Mouse (Mus musculus) layer of hippocampus, adult 8-10 months (tissue): Measurements from ENCODE around the gene Serbp1. TPM values are rescaled to one million over a fixed set of nuclear protein-coding genes. Genes with fewer than 3 reads are reported as not detected.
"Not testable (repeated sequence)": the region's sequence is repeated elsewhere in the genome, so short reads cannot be mapped to it uniquely, and the experiment has no call there.

Experiments
- DNase-seq, 2 experiments: peaks; one replicate each; pipeline ENCODE4 v3.0.0; 2022; ENCODE audit warnings: low spot score in 2 of 2
- total RNA-seq, 4 experiments: library from RNA; stranded (reverse); gene quantifications; 2 replicates each; pipeline ENCODE4 v1.2.4; 2022

The Serbp1 gene
- 100 to 1,000 TPM; 145 to 214 (median 181) TPM for total RNA-seq

DNA sequence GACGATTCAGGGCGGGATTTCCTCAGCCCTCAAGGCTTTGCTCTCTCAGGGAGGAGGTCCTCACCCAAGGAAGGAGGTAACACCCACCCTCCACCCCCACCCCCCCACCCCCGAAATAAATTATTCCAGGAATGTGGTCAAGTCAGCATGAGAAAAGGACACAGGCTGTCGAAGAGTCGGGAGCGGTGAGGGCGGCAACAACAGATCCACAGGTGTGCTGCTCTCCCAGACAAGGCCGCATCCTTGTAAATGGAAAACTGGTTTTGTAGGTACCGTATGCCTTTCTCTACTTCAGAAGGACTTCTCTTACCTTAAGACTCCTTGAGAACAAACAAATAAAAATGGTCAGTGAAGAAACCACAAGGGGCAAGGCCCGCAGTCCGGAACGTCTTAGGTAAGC, at the start of gene Serbp1:
Gene Serbp1, plus strand, starts transcription at position 200 of the 400 bp plus-strand sequence.
- no peak for DNase-seq

DNA sequence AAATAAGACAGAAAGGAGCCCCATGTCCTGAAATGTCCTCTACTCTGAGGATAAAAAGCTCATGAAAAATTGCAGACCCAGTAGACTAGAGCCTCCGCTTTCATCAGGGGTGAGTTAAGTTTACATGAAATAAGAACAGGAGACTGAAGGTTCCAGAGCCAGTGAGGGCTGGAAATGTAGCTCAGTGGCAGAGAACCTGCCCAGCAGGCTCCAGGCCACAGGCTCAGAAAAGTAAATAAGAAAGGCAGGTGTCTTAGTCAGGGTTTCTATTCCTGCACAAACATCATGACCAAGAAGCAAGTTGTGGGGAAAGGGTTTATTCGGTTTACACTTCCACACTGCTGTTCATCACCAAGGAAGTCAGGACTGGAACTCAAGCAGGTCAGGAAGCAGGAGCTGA, 44.4 kb upstream of the Serbp1 start:
- DNase-seq, result no peak

DNA sequence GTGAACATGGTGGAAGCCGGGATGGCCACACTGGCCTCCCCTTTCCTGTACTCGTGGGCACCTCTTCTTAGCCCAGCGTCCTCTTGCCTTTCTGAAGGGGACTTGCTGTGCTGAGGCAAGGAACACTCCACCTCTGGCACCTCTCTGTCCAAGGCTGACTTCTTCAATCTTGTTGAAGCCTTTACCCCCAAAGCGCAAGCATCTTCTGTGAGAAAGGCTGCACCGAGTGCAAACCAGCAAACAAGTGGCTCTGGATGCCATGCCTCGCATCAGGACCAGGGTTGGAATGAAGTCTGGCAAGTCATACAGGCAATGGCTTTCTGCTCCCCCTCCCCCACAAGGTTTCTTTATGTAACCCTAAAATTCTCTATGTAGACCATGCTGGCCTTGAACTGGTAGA, 43.4 kb upstream of the Serbp1 start:
- DNase-seq, result no peak

DNA sequence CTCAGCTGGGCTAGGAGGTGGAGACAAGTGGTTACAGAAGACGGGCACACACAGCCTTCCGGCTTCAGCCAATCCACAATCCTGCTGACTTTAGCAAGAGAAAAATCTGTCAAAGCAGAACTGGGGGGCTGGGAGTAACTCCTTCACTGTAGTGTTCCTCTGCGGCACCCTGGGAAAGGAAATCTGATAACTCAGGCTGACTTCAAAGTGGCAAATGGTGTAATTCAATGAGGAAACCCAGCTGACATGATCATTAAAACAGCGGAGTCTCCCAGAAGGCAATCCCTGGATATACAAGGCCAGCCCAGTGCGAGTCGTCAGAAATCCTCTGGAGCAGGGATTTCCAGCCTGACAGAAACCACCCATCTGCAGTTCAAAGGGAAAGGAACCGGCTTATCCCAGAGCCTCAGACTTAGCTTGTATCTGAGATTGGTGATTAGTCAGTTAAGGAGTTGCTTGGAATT, 42.8 kb upstream of the Serbp1 start:
- no peak for DNase-seq

DNA sequence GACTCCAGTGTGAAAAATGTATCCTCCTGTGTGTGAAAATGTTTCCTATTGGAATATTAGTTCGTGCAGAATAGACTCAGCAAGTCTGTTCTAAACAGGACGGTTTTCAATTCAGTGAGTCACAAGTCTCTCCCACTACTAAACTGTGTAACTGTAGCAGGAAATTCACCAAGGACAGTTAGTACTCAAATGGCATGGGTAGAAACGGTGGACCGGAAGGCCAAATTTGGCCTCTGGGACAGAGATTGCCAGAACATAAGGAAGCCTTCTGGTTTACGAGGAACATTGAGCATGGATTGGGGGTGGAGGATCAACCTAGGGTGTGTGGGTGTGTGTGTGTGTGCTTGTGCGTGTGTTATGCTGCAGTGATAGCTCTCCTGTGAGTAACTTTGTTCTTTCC, 41.2 kb upstream of the Serbp1 start:
- DNase-seq, result peak in 1 of 2 experiments; percentile 21

DNA sequence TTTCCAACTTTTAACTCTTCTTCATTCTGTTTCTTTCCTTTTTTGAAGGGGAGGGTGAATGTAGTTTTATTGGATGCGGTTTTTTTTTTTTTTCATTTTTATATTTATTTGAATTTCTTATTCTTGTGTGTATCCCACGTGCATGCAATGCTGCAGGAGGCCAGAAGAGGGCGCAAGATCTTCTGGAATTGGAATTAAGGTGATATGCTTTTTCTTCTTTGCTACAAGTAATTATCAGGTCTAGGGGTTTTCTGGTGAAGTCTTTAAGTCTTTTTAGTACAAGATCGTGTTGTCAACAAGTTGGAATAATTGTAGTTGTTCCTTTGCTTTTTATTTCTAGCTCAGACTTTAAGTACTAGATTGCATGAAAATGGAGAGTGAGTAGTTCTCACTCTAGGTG, 39.9 kb upstream of the Serbp1 start:
- DNase-seq, result peak in 1 of 2 experiments; percentile 20

DNA sequence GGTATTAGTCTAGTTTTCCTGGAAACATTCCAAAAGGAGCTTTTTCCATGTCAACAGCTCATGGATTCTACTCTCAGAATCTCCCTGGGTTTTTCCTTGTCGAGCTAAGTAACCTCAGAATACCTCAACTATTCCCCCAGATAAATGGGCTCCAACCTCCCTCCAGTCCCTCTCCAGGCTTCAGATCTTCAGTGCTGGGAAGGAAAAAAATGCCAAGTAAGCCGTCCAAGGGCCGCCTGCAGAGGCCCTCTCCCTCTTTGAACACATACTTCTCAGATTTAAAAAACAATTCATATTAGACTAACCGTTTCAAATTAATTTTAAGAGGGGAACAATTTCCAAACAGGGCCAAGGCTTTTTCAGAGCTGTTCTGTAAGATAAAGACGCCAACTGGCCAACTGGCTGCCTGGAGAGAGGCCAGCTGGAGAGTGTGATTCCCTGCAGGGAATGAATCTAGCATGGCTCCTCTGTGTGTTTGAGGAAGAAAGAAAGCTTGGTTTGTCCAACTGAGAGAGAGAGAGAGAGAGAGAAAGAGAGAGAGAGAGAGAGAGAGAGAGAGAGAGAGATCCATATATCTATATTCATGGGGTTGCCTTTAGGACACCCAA, 37.2 kb upstream of the Serbp1 start:
- peak in 1 of 2 experiments; percentile 46 for DNase-seq

DNA sequence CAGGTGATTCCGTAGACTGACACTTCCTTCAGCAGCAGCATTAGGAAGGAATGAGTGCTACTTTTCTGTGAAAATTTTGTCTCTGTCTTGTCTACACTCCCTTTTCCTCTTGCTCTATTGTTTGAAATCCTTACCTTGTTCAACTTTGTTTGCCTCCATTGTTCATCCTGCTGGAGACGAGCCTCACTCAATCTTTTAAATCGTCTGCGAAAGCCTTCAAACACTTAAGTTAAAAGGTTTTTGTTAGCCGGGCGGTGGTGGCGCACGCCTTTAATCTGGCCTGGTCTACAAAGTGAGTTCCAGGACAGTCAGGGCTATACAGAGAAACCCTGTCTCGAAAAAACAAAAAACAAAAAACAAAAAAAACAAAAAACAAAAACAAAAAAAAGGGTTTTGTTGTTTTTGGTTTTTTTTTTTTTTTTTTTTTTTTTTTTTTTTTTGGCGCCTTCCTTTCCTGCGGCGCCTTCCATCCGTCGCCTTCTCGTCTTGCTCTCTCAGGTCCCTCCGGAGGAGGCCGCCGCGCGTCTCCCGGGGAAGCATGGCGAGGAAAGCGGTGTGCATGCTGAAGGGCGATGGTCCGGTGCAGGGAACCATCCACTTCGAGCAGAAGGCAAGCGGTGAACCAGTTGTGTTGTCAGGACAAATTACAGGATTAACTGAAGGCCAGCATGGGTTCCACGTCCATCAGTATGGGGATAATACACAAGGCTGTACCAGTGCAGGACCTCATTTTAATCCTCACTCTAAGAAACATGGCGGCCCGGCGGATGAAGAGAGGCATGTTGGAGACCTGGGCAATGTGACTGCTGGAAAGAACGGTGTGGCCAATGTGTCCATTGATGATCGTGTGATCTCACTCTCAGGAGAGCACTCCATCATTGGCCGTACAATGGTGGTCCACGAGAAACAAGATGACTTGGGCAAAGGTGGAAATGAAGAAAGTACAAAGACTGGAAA, 32.6 kb upstream of the Serbp1 start:
- no peak for DNase-seq

DNA sequence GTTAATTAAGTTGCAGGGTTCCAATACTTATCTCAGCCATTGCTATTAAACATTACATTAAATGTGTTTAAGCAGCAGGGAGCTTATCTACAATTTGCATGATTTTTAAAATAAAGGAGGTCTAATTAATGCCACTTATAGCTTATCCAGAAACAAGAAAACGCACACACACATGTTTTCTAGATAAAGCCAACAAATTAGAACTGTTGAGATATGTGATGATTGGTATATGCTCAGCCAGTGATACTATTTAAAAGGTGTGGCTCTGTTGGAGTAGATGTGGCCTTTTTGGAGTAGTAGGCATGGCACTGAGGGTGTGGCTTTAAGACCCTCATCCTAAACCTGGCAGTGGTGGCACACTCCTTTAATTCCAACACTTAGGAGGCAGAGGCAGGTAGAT, 25.6 kb upstream of the Serbp1 start:
- DNase-seq, result no peak

DNA sequence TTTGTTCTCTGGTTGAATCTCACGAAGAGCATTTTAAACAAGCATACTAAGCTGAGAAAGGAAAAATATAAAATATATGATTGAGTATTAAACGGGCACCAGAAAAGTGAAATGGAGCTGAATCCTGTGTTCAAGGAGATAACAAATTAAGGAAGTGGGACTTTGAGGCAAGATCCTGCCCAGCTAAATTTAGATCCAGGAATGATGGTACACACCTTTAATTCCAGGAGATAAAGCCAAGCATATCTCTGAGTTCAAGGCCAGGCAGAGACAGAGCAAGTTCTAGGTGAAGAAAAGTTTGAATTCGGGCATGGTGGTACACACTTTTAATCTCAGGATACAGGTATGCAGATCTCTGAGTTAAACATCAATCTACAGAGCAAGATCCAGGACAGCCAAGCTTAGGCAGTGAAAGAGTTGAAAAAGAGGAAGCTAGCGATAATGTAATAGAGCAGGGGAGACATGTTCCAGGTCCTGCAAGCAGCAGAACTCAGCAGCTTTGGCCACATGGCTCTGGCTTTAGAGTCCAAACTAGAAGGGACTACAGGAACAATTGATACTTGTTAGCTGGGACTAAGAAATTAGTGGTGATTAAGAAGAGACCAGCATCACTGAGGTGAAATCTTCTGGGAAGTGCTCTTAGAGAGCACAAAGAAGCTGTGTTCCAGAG, 24.4 kb upstream of the Serbp1 start:
- DNase-seq, result no peak

DNA sequence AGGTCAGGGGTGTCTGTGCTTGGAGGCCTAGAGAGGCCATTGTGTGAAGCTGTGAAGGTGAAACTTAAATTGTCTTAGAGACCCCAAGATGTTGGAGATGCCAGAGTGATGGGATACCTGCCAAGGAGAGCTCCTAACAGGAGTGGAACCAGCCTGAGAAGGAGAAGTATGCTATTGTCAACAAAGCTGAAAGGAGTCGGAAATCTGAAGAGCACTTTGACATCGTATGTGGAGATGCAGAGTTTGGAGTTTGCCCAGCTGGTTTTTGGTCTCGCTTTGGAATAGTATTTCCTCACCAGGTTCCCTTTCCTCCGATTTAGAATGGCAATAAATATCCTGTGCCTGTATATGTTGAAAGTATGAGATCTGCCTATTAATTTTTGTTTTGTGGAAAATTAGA, 20.6 kb upstream of the Serbp1 start:
- no peak for DNase-seq

DNA sequence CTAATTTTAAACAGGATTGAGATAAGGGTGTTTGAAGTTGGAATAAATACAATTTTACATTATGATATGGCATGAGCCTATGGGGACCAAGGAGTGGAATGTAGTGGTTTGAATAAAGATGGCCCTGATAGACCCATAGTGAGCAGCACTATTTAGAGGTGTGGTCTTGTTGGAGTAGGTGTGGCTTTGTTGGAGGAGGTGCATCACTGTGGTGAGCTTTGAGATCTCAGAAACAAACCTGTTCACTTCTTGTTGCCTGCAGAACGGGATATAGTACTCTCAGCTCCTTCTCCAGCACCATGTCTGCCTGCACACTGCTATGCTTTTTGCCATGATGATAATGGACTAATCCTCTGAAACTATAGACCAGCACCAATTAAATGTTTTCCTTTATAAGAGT, 20.1 kb upstream of the Serbp1 start:
- DNase-seq, result no peak

DNA sequence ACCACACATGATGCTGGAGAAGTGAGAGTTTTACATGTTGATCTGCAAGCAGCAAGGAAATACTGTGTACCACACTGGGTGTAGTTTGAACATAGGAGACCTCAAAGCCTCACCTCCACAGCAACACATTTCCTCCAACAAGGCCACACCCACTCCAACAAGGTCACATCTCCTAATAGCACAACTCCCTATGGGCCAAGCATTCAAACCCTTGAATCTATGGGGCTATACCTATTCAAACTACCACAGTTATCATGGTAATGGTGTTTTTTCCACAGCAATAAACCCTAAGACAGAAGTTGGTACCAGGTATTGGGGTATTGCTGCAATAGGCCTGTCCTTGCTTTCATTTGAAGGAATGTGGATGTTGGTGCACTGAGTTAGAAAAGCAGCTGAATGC, 19.4 kb upstream of the Serbp1 start:
- DNase-seq, result no peak

DNA sequence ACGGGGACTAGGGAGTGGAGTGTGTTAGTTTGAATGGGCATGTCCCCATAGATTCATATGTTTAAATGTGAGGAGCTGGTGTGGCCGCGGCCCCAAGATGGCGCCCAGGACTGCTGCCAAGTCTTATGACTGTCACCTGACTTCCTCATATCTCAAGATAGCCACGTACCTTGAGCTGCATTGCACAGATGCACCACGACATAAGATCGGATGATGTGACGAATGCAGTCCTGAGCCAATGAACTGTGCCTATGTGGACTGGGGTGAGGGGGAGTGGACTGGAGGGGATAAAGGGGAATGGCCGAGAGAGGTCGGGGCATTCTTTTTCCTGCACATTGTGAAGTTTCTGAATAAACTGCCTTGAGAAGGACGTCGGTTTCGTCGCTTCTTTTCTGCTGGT, 18.0 kb upstream of the Serbp1 start:
- DNase-seq, result not testable (repeated sequence)

DNA sequence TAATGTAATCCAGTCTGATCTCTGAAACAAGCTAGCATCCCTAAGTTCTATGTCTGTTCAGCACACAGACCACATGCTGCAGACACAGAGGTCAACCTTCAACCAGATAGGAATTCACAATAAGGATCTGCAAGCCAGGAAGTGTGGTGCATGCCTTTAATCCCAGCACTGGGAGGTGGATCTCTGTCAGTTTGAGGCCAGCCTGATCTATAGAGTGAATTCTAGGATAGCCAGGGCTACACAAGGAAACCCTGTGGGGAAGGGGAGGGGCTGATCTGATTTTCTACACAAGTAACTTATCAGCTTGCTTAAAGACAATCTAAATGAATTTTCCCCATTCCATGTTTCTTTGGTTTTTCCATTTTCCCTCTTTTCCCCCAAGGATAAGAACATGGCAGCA, 17.2 kb upstream of the Serbp1 start:
- DNase-seq, result no peak

DNA sequence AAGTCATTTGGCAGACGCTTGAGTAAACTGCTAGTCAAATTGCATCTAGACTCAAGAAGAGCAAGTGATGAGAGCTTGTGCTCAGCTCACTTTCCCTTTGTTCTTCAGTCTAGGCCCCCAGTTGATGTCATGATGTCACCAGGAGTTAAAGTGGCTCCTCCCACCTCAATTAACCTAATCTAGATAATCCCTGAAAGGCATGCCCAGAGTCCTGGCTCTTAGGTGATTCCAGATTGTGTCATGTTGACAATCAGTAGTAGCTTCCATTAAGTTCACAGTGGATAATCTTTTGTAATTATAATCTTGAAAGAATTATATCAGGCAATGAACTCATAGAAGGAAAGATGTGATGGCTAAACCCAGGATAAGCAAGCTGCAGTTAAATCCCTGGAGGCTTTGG, 14.9 kb upstream of the Serbp1 start:
- no peak for DNase-seq

DNA sequence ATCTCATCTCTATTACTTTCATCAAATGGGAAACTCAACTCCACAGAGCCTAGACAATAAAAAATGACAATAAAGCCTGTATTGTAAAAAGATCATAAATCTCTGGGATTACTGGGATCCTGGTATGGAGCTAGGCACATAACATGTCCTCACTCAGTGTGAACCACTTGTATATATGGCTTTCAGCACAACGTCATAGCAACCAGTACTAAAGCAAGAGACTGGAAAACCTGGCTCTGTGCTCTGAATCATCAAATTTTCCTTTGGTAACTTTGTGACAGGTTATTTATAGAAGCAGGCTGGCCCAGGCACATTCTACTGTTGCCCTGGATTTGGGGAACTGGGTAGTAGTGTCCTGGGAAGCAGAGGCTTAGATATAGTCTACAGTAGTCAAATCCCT, 14.5 kb upstream of the Serbp1 start:
- no peak for DNase-seq

DNA sequence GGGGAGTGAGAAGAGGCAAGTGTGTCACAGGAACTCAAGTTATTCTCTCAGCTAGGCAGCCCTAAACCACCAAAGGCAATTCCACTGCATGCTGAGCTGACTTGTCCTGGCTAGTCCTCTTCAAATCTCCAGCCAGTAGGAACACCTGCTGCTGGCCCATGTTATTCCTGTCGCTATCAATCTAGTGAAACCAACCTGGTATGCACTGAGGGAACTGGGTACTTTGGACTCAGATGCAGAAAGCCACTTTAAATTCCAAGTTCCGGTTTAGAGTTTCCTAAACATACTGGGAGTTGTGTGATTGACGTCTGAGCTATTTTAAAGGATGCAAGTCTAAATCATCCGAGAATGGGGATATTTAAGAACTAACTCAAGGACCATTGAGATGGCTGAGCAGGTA, 11.7 kb upstream of the Serbp1 start:
- no peak for DNase-seq

DNA sequence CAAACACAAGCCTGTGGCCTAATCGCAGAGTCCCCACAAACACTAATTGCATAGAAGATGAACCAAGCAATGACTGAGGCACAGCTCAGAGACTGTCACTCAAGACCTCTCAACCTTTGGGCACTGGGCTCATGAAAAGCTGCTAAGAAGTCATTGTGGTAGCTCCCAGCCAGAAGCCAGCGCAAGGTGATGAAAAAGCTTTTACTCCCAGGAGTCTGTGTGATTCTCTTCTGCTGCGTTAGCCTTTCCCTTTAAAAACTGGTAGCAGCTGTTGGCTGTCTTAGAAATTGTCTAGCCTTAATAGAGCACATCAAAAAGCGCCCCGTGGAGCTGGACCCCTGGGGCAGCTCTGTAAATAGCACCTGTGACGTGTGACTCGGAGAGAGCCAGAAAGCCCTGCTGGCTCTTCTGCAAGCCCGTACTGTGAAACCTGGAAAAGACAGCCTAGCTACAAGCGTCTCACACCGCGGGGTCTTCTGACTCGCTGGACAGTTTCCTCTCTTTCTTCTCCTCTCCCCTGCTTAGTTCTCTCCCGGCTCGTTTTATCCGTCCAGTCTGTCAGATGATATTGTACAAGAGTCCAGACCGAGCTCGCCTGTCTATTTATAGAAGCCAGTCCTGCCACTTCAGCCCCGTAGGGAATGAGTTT, 9.4 kb upstream of the Serbp1 start:
- peak in 1 of 2 experiments; percentile 4 for DNase-seq

DNA sequence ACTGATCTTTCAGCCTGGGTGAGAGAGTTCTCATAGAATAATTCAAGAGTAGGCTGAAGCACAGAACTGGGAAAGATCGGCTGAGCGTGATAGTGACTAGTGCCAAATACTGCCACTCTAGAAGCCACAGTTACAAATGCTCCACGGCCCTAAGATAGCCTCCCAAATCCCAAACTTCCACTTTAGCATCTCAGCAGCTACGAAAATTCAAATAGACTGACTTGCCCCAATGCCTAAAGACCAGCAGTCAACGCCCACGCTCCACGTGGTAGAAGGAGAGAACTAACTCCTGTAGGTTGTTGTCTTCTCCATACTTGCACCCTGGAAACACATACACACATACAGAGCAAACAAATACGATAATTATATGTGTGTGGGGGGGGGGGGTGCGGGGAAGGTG, 8.5 kb upstream of the Serbp1 start:
- no peak for DNase-seq

DNA sequence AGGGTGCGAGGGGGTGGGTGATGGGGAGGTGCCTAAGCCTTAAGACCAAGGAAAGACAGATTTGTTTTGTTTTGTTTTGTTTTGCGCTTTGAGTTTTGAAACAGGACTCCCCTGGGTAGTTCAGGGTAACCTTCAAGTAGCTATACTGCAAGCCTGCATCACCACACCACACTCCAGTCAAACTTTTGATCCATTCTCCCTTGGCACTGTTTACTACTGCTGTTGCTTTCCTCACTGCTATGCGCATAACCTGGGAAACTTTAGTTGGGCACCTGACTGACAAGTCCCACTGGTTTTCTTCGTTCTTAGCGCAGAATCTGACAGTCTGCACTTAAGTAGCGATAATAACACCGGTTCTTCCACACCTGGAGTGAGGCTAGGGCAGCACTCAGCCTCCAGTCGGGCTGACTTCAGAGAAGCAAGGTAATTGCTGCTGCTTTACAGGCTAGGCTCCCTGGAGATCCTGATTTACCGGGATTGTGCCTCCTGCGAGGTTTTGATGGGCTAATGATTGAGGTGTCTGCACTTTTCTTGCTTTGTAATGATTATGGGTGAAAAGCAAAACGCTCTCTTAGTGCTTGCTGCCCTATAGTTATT, 8.0 kb upstream of the Serbp1 start:
- no peak for DNase-seq
